Mouse (Mus musculus) kidney, postnatal 0 days (tissue): ENCODE data around the gene Atp6v0e2. TPM values are rescaled to one million over a fixed set of nuclear protein-coding genes. Genes with fewer than 3 reads are reported as not detected.
"Not testable (repeated sequence)": the region's sequence is repeated elsewhere in the genome, so short reads cannot be mapped to it uniquely, and the experiment has no call there.

Source experiments
- ATAC-seq: fragments of 200-750 bp; cut with Nextera tagmentation; replicated peaks from 2 replicates; pipeline ENCODE4 v1.8.0; 2017; ENCODE audit warnings: low read depth, moderate number of reproducible peaks, moderate TSS enrichment, moderate library complexity; ENCODE audit not compliant: low FRiP score
- DNase-seq: peaks from one replicate; pipeline ENCODE4 v3.0.0-alpha.2; 2016; ENCODE audit warnings: low spot score
- H3K27ac ChIP-seq: fragments of 300-500 bp; sonication (generic); 2 replicates; pipeline ENCODE4 v1.5.1; 2014; ENCODE audit warnings: mild to moderate bottlenecking
- H3K27me3 ChIP-seq: fragments of 300-500 bp; sonication (generic); 2 replicates; pipeline ENCODE4 v1.6.1; 2014; ENCODE audit warnings: low read length, mixed read lengths; ENCODE audit not compliant: insufficient read depth
- H3K36me3 ChIP-seq: fragments of 300-500 bp; sonication (generic); 2 replicates; pipeline ENCODE4 v1.6.1; 2014; ENCODE audit warnings: low read length, mixed read lengths; ENCODE audit not compliant: insufficient read depth
- H3K4me1 ChIP-seq: fragments of 300-500 bp; sonication (generic); replicated peaks from 2 replicates; pipeline ENCODE4 v1.6.1; 2014; ENCODE audit warnings: antibody characterized with exemption, low read length, mixed read lengths; ENCODE audit not compliant: insufficient read depth
- H3K4me2 ChIP-seq: fragments of 300-500 bp; sonication (generic); 2 replicates; pipeline ENCODE4 v1.6.1; 2014; ENCODE audit warnings: mild to moderate bottlenecking, low read length, moderate library complexity, mixed read lengths
- H3K4me3 ChIP-seq: fragments of 300-500 bp; sonication (generic); replicated peaks from 2 replicates; pipeline ENCODE4 v1.5.1; 2014; ENCODE audit warnings: low read depth, low read length
- H3K9ac ChIP-seq: fragments of 300-500 bp; sonication (generic); 2 replicates; pipeline ENCODE4 v1.6.1; 2014; ENCODE audit warnings: low read depth, low read length
- H3K9me3 ChIP-seq: fragments of 300-500 bp; sonication (generic); replicated peaks from 2 replicates; pipeline ENCODE4 v1.6.1; 2016; ENCODE audit warnings: low read length, inconsistent platforms, mixed read lengths
- CTCF ChIP-seq: IDR thresholded peaks from 2 replicates; pipeline ENCODE4 v1.5.1; 2016; ENCODE audit warnings: antibody characterized with exemption, low read depth, mild to moderate bottlenecking, moderate library complexity
- WGBS: fragments of 180-500 bp; shearing (Covaris S2); extraction: QIAGEN DNeasy Blood & Tissue Kit; methylation state at CpG from one replicate; pipeline ENCODE4 v1.1.7; 2014; 5-methylcytosine and 5-hydroxymethylcytosine counted together
- polyA plus RNA-seq: library from polyadenylated mRNA; unstranded; fragments of >200 nt; fragmentation: Nextera tagmentation; extraction: Ambion mirVana; gene quantifications from 2 replicates; pipeline ENCODE4 v1.2.1, GENCODE M21; 2015

The Atp6v0e2 gene
- polyA plus RNA-seq, 1 experiment from 2014 or later: 31.1 TPM

DNA sequence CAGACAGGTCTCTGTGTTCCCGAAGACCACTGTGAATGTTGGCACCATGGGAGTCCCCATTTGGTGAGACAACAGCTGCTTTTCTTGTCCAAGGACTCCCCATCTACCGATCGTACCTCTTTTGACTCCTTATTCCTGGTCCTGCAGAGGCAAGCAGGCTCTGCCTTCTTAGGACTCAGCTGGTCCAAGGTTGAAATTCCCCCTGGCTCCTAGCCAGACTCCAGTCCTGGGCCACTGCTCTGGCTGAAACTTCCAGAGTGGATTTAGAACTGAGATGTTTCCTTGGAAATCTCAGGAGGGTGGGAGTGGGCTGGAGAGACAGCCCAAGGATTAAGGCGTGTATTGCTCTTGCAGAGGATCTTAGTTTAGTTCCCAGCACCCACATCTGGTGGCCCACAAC lies 39.9 kb upstream of the Atp6v0e2 start:
- no peak overlapping the region for H3K4me2 ChIP-seq
- no peak for TF ChIP-seq CTCF
- no peak overlapping the region for H3K27ac ChIP-seq
- H3K36me3 ChIP-seq: no peaks in the 10 kb centered on the region
- no peaks in the 10 kb centered on the region for H3K9me3 ChIP-seq
- DNase-seq (no peak), ATAC-seq (no peak)
- WGBS: 93% methylated on average over 4 of the region's 4 CpGs
- H3K9ac ChIP-seq: no peak overlapping the region
- H3K4me3 ChIP-seq: no peak overlapping the region
- H3K4me1 ChIP-seq: no peaks in the 10 kb centered on the region
- H3K27me3 ChIP-seq: no peaks in the 10 kb centered on the region

DNA sequence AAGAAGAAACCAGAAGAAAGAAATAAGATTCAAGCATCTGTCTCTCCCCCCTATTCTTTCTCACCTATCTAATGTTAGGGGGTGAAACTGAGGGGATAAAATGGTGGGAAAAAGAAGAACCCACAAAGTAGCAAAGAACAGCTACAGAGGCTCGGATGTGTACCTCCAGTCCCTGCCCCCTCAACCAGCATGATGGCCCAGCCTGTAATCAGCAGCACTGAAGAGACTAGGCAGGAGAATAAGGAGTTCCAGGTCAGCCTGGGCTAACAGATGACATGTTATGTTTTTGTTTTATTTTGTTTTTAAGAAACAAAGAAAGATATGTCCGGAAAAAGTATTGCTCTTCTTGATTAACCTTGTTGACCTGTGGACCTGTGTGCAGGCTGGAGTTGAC lies 33.6 kb upstream of the Atp6v0e2 start:
- no peak for DNase-seq
- Histone ChIP-seq H3K27me3 (no peaks in the 10 kb centered on the region), H3K9me3 (no peaks in the 10 kb centered on the region), H3K4me3 (no peak overlapping the region), H3K9ac (peak overlapping the region; percentile 63; the same call in 1 of the 2 replicates), H3K4me2 (peak overlapping the region; percentile 86; the same call in 1 of the 2 replicates), H3K4me1 (peaks cover 2% of the 10 kb centered on the region; the same call in 1 of the 2 replicates), H3K36me3 (0 out of 2 replicates have a peak, but pooled peaks cover 3% of the 10 kb centered on the region), H3K27ac (no peak overlapping the region)
- peak; percentile 46 for ATAC-seq
- WGBS: 10% methylated on average over 2 of the region's 2 CpGs
- no peak for TF ChIP-seq CTCF

DNA sequence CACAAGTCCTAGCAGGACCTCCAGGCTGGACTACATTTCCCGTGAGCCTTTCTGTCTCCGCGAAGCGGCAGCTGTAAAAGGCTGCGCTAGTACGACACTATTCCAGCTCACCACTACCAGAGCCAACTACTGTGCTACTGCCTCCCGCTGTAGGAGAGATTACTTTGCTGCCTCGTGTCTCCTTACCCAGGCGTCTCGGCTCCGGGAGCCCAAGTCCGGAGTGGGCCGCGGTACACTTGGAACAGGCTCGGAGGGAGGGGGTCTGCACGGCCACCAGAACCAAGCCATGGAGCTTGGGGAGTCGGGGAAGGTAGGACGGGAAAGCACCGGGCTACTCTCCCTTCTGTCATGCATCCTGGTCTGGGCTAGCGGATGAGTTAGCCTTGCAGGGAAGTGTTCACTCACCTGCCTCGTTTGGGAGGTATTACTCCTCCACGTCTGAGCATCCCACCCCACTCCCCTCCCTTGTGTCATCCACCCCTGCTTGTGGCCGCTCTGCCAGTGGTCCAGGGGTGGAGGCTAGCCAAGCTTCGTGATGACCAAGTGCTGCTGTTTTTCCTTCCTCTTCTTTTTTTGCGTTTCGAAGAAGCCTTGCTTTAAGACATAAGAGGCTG lies 33.1 kb upstream of the Atp6v0e2 start:
- H3K4me3 ChIP-seq: peak overlapping the region; percentile 69
- DNase-seq (peak; percentile 95), ATAC-seq (peak; percentile 87)
- H3K9me3 ChIP-seq: no peaks in the 10 kb centered on the region
- H3K27ac ChIP-seq: peak overlapping the region; percentile 58; the same call in 1 of the 2 replicates
- peak overlapping the region; percentile 63 for H3K9ac ChIP-seq
- WGBS: under 1% methylated on average over 26 of the region's 26 CpGs
- peak; percentile 47; the same call in 1 of the 2 replicates for TF ChIP-seq CTCF
- peaks cover 2% of the 10 kb centered on the region; the same call in 1 of the 2 replicates for H3K4me1 ChIP-seq
- 0 out of 2 replicates have a peak, but pooled peaks cover 7% of the 10 kb centered on the region for H3K36me3 ChIP-seq
- no peaks in the 10 kb centered on the region for H3K27me3 ChIP-seq
- peak overlapping the region; percentile 86 for H3K4me2 ChIP-seq

DNA sequence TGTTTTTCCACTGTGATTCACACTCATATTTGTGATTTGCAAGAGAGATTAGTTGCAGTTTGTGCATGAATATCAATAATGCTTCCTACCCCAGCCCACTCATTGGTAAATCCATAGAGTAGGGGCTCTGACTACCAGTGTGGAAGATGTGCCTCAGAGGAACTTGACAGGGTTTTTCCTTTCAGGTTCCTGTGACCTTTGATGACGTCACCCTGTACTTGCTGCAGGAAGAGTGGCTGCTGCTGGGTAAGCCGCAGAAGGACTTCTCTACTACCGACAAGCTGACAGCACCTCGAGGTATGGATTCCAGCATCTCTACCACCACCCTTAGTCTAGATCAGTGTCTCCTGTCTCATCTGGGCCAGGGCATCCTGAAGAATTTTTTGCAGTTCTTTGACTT lies 29.3 kb upstream of the Atp6v0e2 start:
- ATAC-seq: no peak
- H3K9me3 ChIP-seq: no peaks in the 10 kb centered on the region
- H3K27ac ChIP-seq: no peak overlapping the region
- no peak overlapping the region for H3K4me3 ChIP-seq
- WGBS: 70% methylated on average over 4 of the region's 4 CpGs
- no peak for TF ChIP-seq CTCF
- peaks cover 2% of the 10 kb centered on the region; the same call in 1 of the 2 replicates for H3K4me1 ChIP-seq
- H3K27me3 ChIP-seq: no peaks in the 10 kb centered on the region
- no peak overlapping the region for H3K4me2 ChIP-seq
- H3K9ac ChIP-seq: no peak overlapping the region
- 0 out of 2 replicates have a peak, but pooled peaks cover 20% of the 10 kb centered on the region for H3K36me3 ChIP-seq
- DNase-seq: no peak

DNA sequence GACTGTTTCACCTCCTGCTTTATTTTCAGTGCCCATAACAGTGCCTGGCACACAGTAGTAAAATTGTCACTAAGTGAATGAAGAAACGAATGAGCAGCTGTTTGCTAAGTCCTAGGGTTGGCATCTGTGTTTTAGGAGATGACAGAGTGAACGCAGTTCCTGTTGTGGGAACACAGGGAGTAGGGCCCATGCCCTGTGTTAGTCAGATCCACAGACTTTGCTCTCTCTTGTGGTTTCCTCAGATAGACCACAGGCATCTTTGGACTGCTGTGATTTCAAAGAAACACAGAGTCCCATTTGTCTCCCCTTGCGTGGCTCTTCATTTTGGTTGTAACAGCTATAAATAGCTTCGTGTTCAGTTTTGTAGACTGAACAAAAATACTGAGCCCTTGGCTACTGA lies 27.0 kb upstream of the Atp6v0e2 start:
- Histone ChIP-seq H3K27me3 (no peaks in the 10 kb centered on the region), H3K36me3 (0 out of 2 replicates have a peak, but pooled peaks cover 27% of the 10 kb centered on the region), H3K9ac (no peak overlapping the region), H3K4me1 (no peaks in the 10 kb centered on the region), H3K4me3 (no peak overlapping the region), H3K27ac (no peak overlapping the region), H3K4me2 (no peak overlapping the region), H3K9me3 (no peaks in the 10 kb centered on the region)
- no peak for TF ChIP-seq CTCF
- WGBS: 74% methylated on average over 4 of the region's 4 CpGs
- ATAC-seq (no peak), DNase-seq (no peak)

DNA sequence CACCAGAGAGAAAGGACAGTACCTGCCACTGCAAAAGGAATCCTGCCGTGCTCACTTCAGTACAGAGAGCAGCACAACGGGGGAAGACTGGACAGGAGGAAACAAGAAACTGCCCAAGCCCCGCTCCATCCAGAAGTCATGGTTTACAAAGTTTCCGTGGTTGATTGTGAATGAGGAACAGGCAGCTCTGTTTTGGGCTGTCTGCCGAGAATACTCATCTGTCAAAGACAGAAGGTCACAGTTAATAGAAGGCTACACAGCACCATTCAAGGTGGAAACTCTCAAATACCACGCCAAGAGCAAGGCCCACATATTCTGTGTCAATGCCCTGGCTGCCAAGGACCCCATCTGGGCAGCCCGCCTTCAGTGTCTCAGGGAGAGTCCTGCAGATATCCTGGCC lies 25.6 kb upstream of the Atp6v0e2 start:
- ATAC-seq (no peak), DNase-seq (no peak)
- Histone ChIP-seq H3K27me3 (no peaks in the 10 kb centered on the region), H3K4me1 (no peaks in the 10 kb centered on the region), H3K4me3 (no peak overlapping the region), H3K4me2 (no peak overlapping the region), H3K36me3 (0 out of 2 replicates have a peak, but pooled peaks cover 37% of the 10 kb centered on the region), H3K9ac (no peak overlapping the region), H3K9me3 (no peaks in the 10 kb centered on the region), H3K27ac (no peak overlapping the region)
- 88% methylated on average over 7 of the region's 7 CpGs for WGBS
- no peak for TF ChIP-seq CTCF

DNA sequence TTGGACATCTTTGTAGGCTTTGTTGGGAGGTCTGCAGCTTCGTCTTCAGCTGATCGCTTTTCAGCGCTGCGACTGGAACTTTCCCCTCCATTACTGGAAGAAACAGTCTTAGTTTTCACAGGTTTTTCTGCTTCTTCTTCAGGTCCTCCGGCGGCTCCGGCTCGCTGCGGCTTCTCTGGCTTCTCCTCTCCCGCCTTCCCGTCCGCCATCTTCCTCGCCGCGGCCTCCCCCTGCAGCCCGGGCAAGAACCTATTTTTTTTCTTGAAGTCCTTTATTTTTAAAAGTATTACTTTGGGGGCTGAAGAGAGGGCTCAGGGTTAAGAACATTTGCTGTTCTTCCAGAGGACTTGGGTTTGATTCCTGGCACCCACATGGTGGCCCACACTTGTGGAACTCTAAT lies 12.5 kb upstream of the Atp6v0e2 start:
- H3K27ac ChIP-seq, H3K9me3 ChIP-seq, H3K4me3 ChIP-seq, H3K4me2 ChIP-seq, H3K27me3 ChIP-seq, ATAC-seq, H3K36me3 ChIP-seq, DNase-seq, H3K9ac ChIP-seq, H3K4me1 ChIP-seq: not testable (repeated sequence)
- 98% methylated on average over 12 of the region's 16 CpGs for WGBS
